Mouse (Mus musculus): ENCODE results near the gene Eml4. TPM values are rescaled to one million over a fixed set of nuclear protein-coding genes. Genes with fewer than 3 reads are reported as not detected.

Gene Eml4
- total and polyA plus RNA-seq, 3 experiments = 25.6 to 42.4 TPM; not detected in 1

DNA sequence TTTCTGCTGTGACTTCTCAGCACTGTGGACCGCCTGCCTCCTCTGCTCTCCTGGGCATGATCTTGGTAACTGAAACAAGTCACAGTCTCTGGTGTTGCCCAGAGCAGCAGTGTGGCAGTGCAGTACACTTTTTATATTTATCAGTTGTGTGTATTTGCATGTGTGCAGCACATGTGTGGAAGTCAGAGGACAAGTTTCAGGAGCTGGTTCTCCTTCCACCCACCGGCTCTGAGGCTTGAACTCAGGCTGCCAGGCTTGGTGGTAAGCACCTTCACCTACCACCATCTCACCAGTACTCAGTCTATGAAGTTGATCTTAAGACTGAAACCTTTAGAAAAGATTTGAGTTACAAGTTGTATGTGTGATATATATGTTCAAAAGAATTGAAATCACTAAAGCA is 28.6 kb downstream of the Eml4 start:
- Histone ChIP-seq H3K4me1 (ENCODE audit: control insufficient read depth in 1 of 2, insufficient read depth in 2 of 2, low read length in 2 of 2) (peaks cover 3 to 5% of the 10 kb centered on the region in 2 experiments; a peak in 3 of 4 replicates), H3K4me3 (ENCODE audit: control insufficient read depth in 1 of 2, insufficient read depth in 1 of 2, low read depth in 2 of 2, low read length in 2 of 2) (no peak overlapping the region), H3K27ac (ENCODE audit: control insufficient read depth, low read depth, low read length) (no peak overlapping the region), H3K9me3 (replicated peaks; ENCODE audit: insufficient read depth, low read length) (no peaks in the 10 kb centered on the region), H3K9ac (ENCODE audit: control insufficient read depth, low read depth, low read length, poor library complexity, severe bottlenecking) (no peak overlapping the region), H3K79me2 (ENCODE audit: control insufficient read depth, insufficient read depth, low read length, poor library complexity) (peaks cover 21% of the 10 kb centered on the region), H3K36me3 (ENCODE audit: control insufficient read depth in 1 of 2, insufficient read depth in 2 of 2, low read length in 2 of 2) (peaks cover 3 to 14% of the 10 kb centered on the region in 2 experiments; a peak in 2 of 4 replicates), H3K27me3 (ENCODE audit: control insufficient read depth in 1 of 2, insufficient read depth in 2 of 2, low read length in 2 of 2) (no peaks in the 10 kb centered on the region)
- TF ChIP-seq GATA1 (IDR thresholded peaks at IDR 0.05; ENCODE audit: low read depth, low read length) (no peak), RAD21 (IDR thresholded peaks at IDR 0.05; ENCODE audit: low read depth, low read length) (no peak), MYC (IDR thresholded peaks at IDR 0.05; ENCODE audit: low read depth, low read length) (no peak), UBTF (IDR thresholded peaks at IDR 0.05; ENCODE audit: borderline replicate concordance, insufficient read depth, low read depth, low read length) (no peak), ELF1 (IDR thresholded peaks at IDR 0.05; ENCODE audit: low read depth, low read length) (no peak), MXI1 (IDR thresholded peaks at IDR 0.05; ENCODE audit: low read depth, low read length) (no peak), GABPA (IDR thresholded peaks at IDR 0.05; ENCODE audit: low read depth, low read length) (no peak), MAZ (IDR thresholded peaks at IDR 0.05; ENCODE audit: low read depth, low read length) (no peak), CTCF (IDR thresholded peaks at IDR 0.05 in 2 of 3, conservative IDR thresholded peaks at IDR 0.05 in 1 of 3; ENCODE audit: control insufficient read depth in 1 of 3, insufficient read depth in 1 of 3, low read depth in 2 of 3, low read length in 3 of 3, poor library complexity in 1 of 3, severe bottlenecking in 1 of 3) (no peak), USF2 (IDR thresholded peaks at IDR 0.05; ENCODE audit: borderline replicate concordance in 1 of 2, insufficient read depth in 1 of 2, low read depth in 1 of 2, low read length in 2 of 2) (no peak), JUND (IDR thresholded peaks at IDR 0.05; ENCODE audit: low read depth, low read length) (no peak), NELFE (IDR thresholded peaks at IDR 0.05; ENCODE audit: low read depth, low read length) (no peak), TBP (IDR thresholded peaks at IDR 0.05; ENCODE audit: low read depth, low read length) (no peak)
- DNase-seq (ENCODE audit: low read depth, low spot score) = no peak

- H3K4me1 ChIP-seq (ENCODE audit: control insufficient read depth in 1 of 2, insufficient read depth in 2 of 2, low read length in 2 of 2) = peaks cover 5 to 6% of the 10 kb centered on the region in 2 experiments
- peaks cover 3 to 16% of the 10 kb centered on the region in 2 experiments; a peak in 2 of 4 replicates for H3K36me3 ChIP-seq (ENCODE audit: control insufficient read depth in 1 of 2, insufficient read depth in 2 of 2, low read length in 2 of 2)
- H3K9ac ChIP-seq (ENCODE audit: control insufficient read depth, low read depth, low read length, poor library complexity, severe bottlenecking) = no peak overlapping the region
- TF ChIP-seq GABPA (IDR thresholded peaks at IDR 0.05; ENCODE audit: low read depth, low read length) (no peak), CHD1 (IDR thresholded peaks at IDR 0.05; ENCODE audit: low read depth, low read length) (no peak), TCF12 (IDR thresholded peaks at IDR 0.05; ENCODE audit: low read depth, low read length) (no peak), RCOR1 (IDR thresholded peaks at IDR 0.05; ENCODE audit: low read depth, low read length) (no peak), USF1 (IDR thresholded peaks at IDR 0.05; ENCODE audit: low read depth, low read length) (no peak), NRF1 (IDR thresholded peaks at IDR 0.05; ENCODE audit: insufficient read depth, low read depth, low read length, poor library complexity, severe bottlenecking) (no peak), E2F4 (IDR thresholded peaks at IDR 0.05; ENCODE audit: borderline replicate concordance, low read depth, low read length) (no peak), SMC3 (IDR thresholded peaks at IDR 0.05; ENCODE audit: low read depth, low read length) (no peak), MAX (IDR thresholded peaks at IDR 0.05; ENCODE audit: low read length) (no peak), MXI1 (IDR thresholded peaks at IDR 0.05; ENCODE audit: low read depth, low read length) (no peak), ZC3H11A (IDR thresholded peaks at IDR 0.05; ENCODE audit: low read depth, low read length) (no peak), TAL1 (IDR thresholded peaks at IDR 0.05; ENCODE audit: low read length) (no peak), MAFK (IDR thresholded peaks at IDR 0.05; ENCODE audit: borderline replicate concordance, low read depth, low read length) (no peak), POLR2AphosphoS2 (IDR thresholded peaks at IDR 0.05; ENCODE audit: low read length) (no peak), POLR2A (IDR thresholded peaks at IDR 0.05; ENCODE audit: control insufficient read depth in 1 of 2, insufficient read depth in 1 of 2, low read depth in 1 of 2, low read length in 2 of 2, poor library complexity in 1 of 2) (no peak), CTCF (IDR thresholded peaks at IDR 0.05 in 2 of 3, conservative IDR thresholded peaks at IDR 0.05 in 1 of 3; ENCODE audit: control insufficient read depth in 1 of 3, insufficient read depth in 1 of 3, low read depth in 2 of 3, low read length in 3 of 3, poor library complexity in 1 of 3, severe bottlenecking in 1 of 3) (no peak), ZKSCAN1 (IDR thresholded peaks at IDR 0.05; ENCODE audit: low read depth, low read length) (no peak)
- no peaks in the 10 kb centered on the region for H3K9me3 ChIP-seq (replicated peaks; ENCODE audit: insufficient read depth, low read length)
- no peak for DNase-seq (ENCODE audit: low read depth, low spot score)
- H3K4me3 ChIP-seq (ENCODE audit: control insufficient read depth in 1 of 2, insufficient read depth in 1 of 2, low read depth in 2 of 2, low read length in 2 of 2) = no peak overlapping the region
- H3K27ac ChIP-seq (ENCODE audit: control insufficient read depth, low read depth, low read length) = no peak overlapping the region
- H3K27me3 ChIP-seq (ENCODE audit: control insufficient read depth in 1 of 2, insufficient read depth in 2 of 2, low read length in 2 of 2) = no peaks in the 10 kb centered on the region
- H3K79me2 ChIP-seq (ENCODE audit: control insufficient read depth, insufficient read depth, low read length, poor library complexity) = peaks cover 21% of the 10 kb centered on the region
These were observed 29.1 kb downstream of the Eml4 start for GRCm38 (mm10) chr17:83379791-83380190.
